Mouse (Mus musculus) right cerebral cortex, postnatal 14 days (tissue): ENCODE measurements around the gene Ascc1.
A peak's percentile ranks its signal among the peaks of the same experiment; 100 is the strongest.

Experiments used
- DNase-seq: peaks from one replicate; pipeline ENCODE4 v3.0.0; 2022

Gene Ascc1

DNA sequence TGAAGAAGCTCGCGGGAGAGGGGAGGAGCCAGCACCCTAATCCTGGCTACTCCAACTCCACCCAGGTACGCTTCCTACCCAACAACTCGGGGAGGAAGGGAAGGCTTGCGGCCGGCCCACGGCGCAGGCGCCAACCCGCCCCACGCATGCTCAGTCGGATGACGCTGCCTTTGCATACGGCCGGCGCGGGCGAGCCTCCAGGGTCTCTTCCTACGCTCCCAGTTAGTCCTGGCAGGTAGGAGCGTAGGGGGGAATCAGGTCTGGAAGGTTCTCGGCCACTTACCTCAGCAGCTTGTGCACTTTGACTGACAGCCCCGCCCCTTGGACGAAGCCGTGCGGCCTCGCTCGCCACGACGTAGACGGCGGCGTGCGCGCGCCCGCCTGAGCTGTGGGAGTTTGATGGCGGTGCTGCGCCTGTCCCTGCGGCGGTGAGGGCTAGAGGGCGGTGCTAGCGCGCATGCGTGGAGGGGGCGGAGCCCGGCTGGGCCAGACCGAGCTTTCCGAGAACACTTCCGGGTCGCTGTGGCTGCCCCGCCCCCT, at the start of gene Ascc1, which contains the start of gene Anapc16:
Gene Ascc1, plus strand, starts transcription at position 133 of the 540 bp plus-strand sequence.
Gene Anapc16, minus strand, starts transcription at position 463 of the 540 bp plus-strand sequence.
- DNase-seq = peak; percentile 96

DNA sequence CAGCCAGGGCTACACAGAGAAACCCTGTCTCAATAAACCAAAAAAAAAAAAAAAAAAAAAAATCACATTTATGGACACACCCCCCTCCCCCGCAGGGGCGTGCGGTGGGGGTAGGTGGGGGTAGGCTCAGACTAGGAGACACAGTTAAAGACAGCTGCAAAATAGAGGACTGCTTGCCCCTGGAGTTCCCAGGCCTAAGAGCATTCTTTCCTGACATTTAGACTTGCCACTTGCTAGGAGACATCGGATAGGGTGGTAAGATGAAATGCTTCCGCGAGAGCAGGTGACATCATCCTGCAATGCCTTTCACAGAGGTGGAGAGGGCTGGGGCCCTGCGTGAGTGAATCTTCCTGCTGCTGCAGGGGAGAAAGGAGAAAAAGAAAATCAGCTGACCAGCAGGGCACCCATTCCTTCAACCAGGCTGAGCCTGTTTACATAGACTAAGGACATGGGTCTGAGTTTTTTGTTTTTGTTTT, 49.0 kb upstream of the Ascc1 start:
- DNase-seq = no peak

- no peak for DNase-seq
Measured at GRCm38 (mm10) chr10:59956681-59957080, 45.9 kb upstream of the Ascc1 start.

- DNase-seq = no peak
Measured at GRCm38 (mm10) chr10:59957171-59958149, 45.1 kb upstream of the Ascc1 start.

DNA sequence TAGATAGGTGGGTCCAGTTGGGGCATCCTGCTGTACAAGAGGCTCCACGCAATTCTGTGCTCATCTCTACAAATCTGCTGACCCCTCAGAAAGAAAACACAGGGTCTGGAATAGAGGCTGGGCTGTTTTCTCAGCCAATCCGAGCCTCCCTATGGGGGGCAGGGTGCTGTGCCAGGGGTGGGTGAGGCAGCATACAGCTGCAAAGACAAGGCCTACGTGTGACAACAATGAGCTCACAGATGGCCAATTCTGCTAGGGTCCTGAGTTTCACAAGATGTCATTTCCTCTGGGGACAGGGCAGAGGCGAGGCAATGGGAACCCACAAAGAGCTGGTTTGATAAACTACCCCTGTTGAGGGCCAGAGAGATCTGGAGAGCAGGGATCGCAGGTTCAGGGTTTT, 44.1 kb upstream of the Ascc1 start:
- DNase-seq = no peak

GRCm38 (mm10) chr10:59959517-59959916, 43.1 kb upstream of the Ascc1 start:
- no peak for DNase-seq

DNA sequence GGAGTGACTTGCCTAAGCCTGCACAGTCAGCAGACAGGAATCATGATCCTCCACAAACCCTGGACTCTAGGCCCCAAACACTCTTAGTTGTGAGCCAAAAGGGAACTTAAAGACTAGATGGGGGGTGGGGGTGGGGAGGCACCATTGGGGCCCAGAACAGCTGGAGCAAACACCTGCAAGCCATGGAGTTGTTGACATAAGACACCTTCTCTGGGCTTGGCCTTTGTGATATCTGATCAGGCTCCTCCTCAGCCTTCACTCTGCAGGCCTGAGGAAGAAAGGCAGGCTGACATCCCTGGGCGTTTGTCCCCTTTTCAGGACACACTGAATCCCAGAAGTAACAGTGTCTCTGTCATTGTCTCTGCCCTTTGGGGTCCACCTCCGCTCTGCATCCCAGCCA, 39.0 kb upstream of the Ascc1 start:
- no peak for DNase-seq

GRCm38 (mm10) chr10:59964504-59965361, 37.9 kb upstream of the Ascc1 start:
- DNase-seq = no peak

GRCm38 (mm10) chr10:59965362-59965695, 37.3 kb upstream of the Ascc1 start:
- no peak for DNase-seq

DNA sequence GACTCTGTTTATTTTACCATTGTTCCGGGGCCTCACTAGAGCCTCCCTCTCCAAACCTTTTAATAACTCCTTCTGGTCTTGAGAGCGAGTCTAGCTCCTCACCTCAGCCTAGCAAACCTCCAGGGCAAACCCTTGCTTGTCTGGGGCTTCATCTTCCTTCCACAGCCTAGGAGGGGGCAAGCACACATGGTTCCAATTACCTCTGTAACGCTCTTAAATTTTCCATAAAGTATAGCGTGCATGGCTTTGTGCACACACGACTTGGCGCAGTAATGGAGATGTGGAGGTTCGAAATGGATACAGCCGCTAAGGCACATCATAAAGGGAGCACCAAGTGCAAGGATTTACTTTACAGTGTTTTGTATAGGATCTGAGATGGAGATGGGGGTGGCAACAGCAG, 36.8 kb upstream of the Ascc1 start:
- DNase-seq = no peak

DNA sequence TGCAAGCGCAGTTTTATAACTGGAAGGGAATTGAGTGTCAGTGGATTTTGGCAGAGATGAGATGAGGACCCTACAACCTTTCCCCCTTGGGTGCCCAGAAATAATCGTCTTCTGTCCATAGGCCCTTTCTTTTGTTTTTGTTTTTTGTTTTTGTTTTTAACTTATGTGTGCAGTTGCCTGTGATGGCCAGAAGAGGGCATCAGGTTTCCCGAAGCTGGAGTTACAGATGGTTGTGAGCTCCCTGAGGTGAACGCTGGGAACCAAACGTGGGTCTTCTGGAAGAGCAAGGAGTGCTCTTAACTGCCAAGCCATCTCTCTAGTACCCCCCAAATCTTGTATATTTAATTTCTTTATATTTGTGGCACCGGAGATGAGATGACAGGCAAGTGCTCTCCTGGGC, 35.9 kb upstream of the Ascc1 start:
- no peak for DNase-seq

DNA sequence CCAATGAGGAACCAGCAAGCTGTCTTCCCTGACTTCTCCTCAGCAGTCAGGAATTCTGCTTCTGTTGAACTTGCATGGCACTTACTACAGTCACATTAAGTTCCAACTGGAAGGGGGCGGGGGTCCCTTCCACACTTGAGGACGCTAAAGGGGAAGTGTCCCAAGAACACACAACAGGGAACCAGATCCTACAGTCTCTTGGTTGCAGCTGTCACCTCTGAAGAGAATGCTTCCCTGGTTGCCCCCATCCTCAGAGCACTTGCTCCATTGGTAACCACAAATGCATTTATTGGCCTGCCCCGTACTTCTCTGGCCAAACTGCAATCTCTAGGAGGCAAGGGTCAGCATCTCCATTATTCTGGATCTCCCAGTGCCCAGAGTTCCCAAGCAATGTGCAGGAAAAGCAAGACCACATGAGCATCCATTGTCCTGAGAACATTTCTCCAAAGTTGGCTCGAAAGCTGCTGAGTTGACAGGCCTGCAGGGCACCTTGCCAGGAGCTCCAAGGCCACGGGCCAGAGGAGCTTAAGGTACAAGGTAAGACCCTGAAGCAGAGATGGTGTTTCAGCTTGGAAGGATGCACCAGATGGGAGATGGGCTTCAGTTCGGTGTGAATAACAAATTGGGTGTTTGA, 35.2 kb upstream of the Ascc1 start:
- DNase-seq = no peak

GRCm38 (mm10) chr10:59969821-59970449, 32.7 kb upstream of the Ascc1 start:
- DNase-seq = no peak

GRCm38 (mm10) chr10:59970450-59971062, 32.0 kb upstream of the Ascc1 start:
- no peak for DNase-seq

DNA sequence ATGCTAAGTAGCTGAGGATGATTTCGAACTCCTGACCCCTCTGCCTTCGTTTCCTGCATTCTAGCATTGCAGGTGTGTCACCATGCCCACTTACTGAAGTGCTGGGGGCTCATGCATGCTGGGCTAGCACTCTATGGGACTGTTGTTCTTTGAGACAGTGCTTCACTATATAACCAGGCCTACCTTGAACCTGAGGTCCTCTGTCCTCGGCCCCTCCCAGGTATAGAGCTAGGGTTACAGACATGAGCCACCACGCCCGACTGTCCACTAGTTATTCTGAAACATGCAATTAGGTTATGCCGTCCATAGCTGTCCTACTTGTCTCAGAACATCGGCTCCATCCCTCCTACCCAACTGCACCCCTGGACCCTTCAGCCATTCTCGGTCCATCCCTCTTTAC, 30.8 kb upstream of the Ascc1 start:
- no peak for DNase-seq

DNA sequence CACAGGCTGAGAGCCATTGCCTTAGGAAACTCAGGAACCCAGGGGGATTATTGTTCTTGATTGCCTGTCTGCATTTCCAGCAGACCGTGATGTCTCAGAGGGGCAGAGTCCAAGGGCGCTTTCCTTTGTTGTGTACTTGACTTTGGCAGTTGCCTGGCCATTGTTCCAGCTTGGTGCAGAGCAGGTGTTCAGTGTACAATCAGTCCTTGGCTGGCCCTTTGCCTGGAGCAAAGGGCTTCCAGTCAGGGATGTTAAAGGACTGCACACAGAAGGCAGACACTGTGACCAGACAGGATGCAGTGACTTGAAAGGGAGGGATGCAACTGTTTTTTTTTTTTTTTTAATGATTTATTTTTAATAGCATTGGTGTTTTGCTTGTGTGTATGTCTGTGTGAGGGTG, 30.1 kb upstream of the Ascc1 start:
- no peak for DNase-seq

DNA sequence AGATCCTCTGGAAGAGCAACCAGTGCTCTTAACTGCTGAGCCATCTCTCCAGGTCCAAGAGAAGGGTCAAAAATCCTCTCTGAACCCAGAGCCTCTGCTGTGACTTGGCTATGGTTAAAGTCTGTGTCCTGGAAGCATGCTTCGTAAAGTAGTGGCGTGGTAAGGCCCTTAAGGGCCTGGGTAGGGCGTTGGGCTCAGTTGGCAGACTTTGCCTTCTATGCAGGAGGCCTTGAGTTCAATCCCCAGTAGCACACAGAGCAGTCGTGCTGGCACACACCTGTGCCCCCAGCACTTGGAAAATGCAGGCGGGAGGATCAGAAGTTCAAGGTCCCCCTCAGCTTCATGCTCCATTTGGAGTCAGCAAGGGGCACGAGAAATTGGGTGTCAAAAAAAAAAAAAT, 29.6 kb upstream of the Ascc1 start:
- no peak for DNase-seq

GRCm38 (mm10) chr10:59973400-59973799, 29.2 kb upstream of the Ascc1 start:
- DNase-seq = no peak

- DNase-seq = no peak
Measured at GRCm38 (mm10) chr10:59974191-59974664, 28.4 kb upstream of the Ascc1 start.

GRCm38 (mm10) chr10:59974786-59975185, 27.8 kb upstream of the Ascc1 start:
- no peak for DNase-seq

DNA sequence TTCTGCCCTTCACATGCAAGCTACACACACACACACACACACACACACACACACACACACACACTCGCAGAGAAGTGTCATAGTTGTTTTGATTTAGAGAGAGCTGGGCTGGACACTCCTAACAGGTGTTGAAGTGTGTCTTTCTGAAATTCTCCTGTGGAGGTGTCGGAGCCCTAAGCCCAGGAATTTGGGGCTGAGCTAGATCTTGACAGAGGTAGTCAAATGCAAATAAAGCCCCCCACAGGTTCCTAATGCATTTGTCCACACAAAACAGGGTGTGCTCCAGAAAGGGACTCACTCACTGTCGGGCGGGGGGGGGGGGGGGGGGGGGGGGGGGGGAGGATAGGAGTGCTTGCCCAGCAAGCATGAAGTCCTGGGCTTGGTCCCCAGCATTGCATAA, 25.5 kb upstream of the Ascc1 start:
- DNase-seq = no peak
